Mouse (Mus musculus): ENCODE data around the gene Taf12. TPM values are rescaled to one million over a fixed set of nuclear protein-coding genes. Genes with fewer than 3 reads are reported as not detected.

Taf12 gene
- polyA plus RNA-seq, 1 experiment = 14.0 TPM

- H3K4me1 ChIP-seq = peaks cover 29% of the 10 kb centered on the region
- no peaks in the 10 kb centered on the region for H3K27me3 ChIP-seq (replicated peaks)
- peak overlapping the region; percentile 99 for H3K4me3 ChIP-seq (replicated peaks)
- no peaks in the 10 kb centered on the region for H3K9me3 ChIP-seq
- TF ChIP-seq GATA1 (IDR thresholded peaks at IDR 0.05; ENCODE audit: borderline replicate concordance, low read length) (no peak), FLI1 (IDR thresholded peaks at IDR 0.05; ENCODE audit: low read length) (no peak)
- H3K36me3 ChIP-seq (replicated peaks; ENCODE audit: low read length) = peaks cover 57% of the 10 kb centered on the region
Observed at GRCm38 (mm10) chr4:132329835-132330354, 55.7 kb downstream of the Taf12 start.

GRCm38 (mm10) chr4:132331960-132332359 lies 57.8 kb downstream of the Taf12 start:
- peaks cover 29% of the 10 kb centered on the region for H3K4me1 ChIP-seq
- no peaks in the 10 kb centered on the region for H3K9me3 ChIP-seq
- H3K4me3 ChIP-seq (replicated peaks) = no peak overlapping the region
- H3K36me3 ChIP-seq (replicated peaks; ENCODE audit: low read length) = peaks cover 56% of the 10 kb centered on the region
- no peaks in the 10 kb centered on the region for H3K27me3 ChIP-seq (replicated peaks)
- TF ChIP-seq FLI1 (IDR thresholded peaks at IDR 0.05; ENCODE audit: low read length) (no peak), GATA1 (IDR thresholded peaks at IDR 0.05; ENCODE audit: borderline replicate concordance, low read length) (no peak)

GRCm38 (mm10) chr4:132332880-132333279 lies 58.7 kb downstream of the Taf12 start:
- no peaks in the 10 kb centered on the region for H3K9me3 ChIP-seq
- H3K27me3 ChIP-seq (replicated peaks) = no peaks in the 10 kb centered on the region
- peaks cover 60% of the 10 kb centered on the region for H3K36me3 ChIP-seq (replicated peaks; ENCODE audit: low read length)
- TF ChIP-seq FLI1 (IDR thresholded peaks at IDR 0.05; ENCODE audit: low read length) (no peak), GATA1 (IDR thresholded peaks at IDR 0.05; ENCODE audit: borderline replicate concordance, low read length) (no peak)
- no peak overlapping the region for H3K4me3 ChIP-seq (replicated peaks)
- peaks cover 34% of the 10 kb centered on the region for H3K4me1 ChIP-seq

GRCm38 (mm10) chr4:132338943-132339342 lies 64.8 kb downstream of the Taf12 start:
- H3K36me3 ChIP-seq (replicated peaks; ENCODE audit: low read length) = peaks cover 75% of the 10 kb centered on the region
- H3K27me3 ChIP-seq (replicated peaks) = no peaks in the 10 kb centered on the region
- H3K4me1 ChIP-seq = peaks cover 39% of the 10 kb centered on the region
- H3K4me3 ChIP-seq (replicated peaks) = no peak overlapping the region
- no peaks in the 10 kb centered on the region for H3K9me3 ChIP-seq
- TF ChIP-seq FLI1 (IDR thresholded peaks at IDR 0.05; ENCODE audit: low read length) = no peak
- no peak for TF ChIP-seq GATA1 (IDR thresholded peaks at IDR 0.05; ENCODE audit: borderline replicate concordance, low read length)

- H3K36me3 ChIP-seq (replicated peaks; ENCODE audit: low read length) = peaks cover 51% of the 10 kb centered on the region
- H3K9me3 ChIP-seq = no peaks in the 10 kb centered on the region
- no peaks in the 10 kb centered on the region for H3K27me3 ChIP-seq (replicated peaks)
- no peak for TF ChIP-seq GATA1 (IDR thresholded peaks at IDR 0.05; ENCODE audit: borderline replicate concordance, low read length)
- TF ChIP-seq FLI1 (IDR thresholded peaks at IDR 0.05; ENCODE audit: low read length) = no peak
- peaks cover 60% of the 10 kb centered on the region for H3K4me1 ChIP-seq
- H3K4me3 ChIP-seq (replicated peaks) = no peak overlapping the region
Observed at GRCm38 (mm10) chr4:132341451-132341850, 67.3 kb downstream of the Taf12 start.

GRCm38 (mm10) chr4:132344403-132345134 lies 70.4 kb downstream of the Taf12 start:
- Histone ChIP-seq H3K9me3 (no peaks in the 10 kb centered on the region), H3K4me1 (peaks cover 60% of the 10 kb centered on the region), H3K27me3 (replicated peaks) (no peaks in the 10 kb centered on the region), H3K36me3 (replicated peaks; ENCODE audit: low read length) (peaks cover 26% of the 10 kb centered on the region), H3K4me3 (replicated peaks) (peak overlapping the region; percentile 97)
- no peak for TF ChIP-seq FLI1 (IDR thresholded peaks at IDR 0.05; ENCODE audit: low read length)
- TF ChIP-seq GATA1 (IDR thresholded peaks at IDR 0.05; ENCODE audit: borderline replicate concordance, low read length) = no peak

Other genes with a start within 250 kb of the Taf12 start
- 0.23 TPM in 1 of 2 replicates, not detected in the other for gene Gm10300, start 199.7 kb upstream of the Taf12 start, polyA plus RNA-seq (2012; ENCODE audit: insufficient read depth, low replicate concordance)
- gene Epb41, start 199.1 kb upstream of the Taf12 start, polyA plus RNA-seq (2012; ENCODE audit: insufficient read depth, low replicate concordance) = 90.5 and 122 TPM in 2 replicates
- not detected in 2 replicates for gene Oprd1, start 129.9 kb upstream of the Taf12 start, polyA plus RNA-seq (2012; ENCODE audit: insufficient read depth, low replicate concordance)
- gene Ythdf2, start 62.1 kb upstream of the Taf12 start, polyA plus RNA-seq (2012; ENCODE audit: insufficient read depth, low replicate concordance) = 15.8 and 21.1 TPM in 2 replicates
- 7.9 and 9.0 TPM in 2 replicates for gene Gmeb1, start 12.8 kb upstream of the Taf12 start, polyA plus RNA-seq (2012; ENCODE audit: insufficient read depth, low replicate concordance)
- gene Rab42, start 29.0 kb downstream of the Taf12 start, polyA plus RNA-seq (2012; ENCODE audit: insufficient read depth, low replicate concordance) = not detected in 2 replicates
- 20.9 and 58.9 TPM in 2 replicates for gene Trnau1ap, start 55.2 kb downstream of the Taf12 start, polyA plus RNA-seq (2012; ENCODE audit: insufficient read depth, low replicate concordance)
- gene Rcc1, start 79.2 kb downstream of the Taf12 start, polyA plus RNA-seq (2012; ENCODE audit: insufficient read depth, low replicate concordance) = 1.2 and 16.4 TPM in 2 replicates
- gene Phactr4, start 148.1 kb downstream of the Taf12 start, polyA plus RNA-seq (2012; ENCODE audit: insufficient read depth, low replicate concordance) = 2.1 and 3.0 TPM in 2 replicates
- gene Med18, start 189.5 kb downstream of the Taf12 start, polyA plus RNA-seq (2012; ENCODE audit: insufficient read depth, low replicate concordance) = 2.3 and 2.7 TPM in 2 replicates
- gene Sesn2, start 236.1 kb downstream of the Taf12 start, polyA plus RNA-seq (2012; ENCODE audit: insufficient read depth, low replicate concordance) = 23.7 and 27.2 TPM in 2 replicates